Mouse (Mus musculus) olfactory bulb, adult 2 months (tissue): Measurements from ENCODE around the gene Chrna4.

Experiments
- CTCF ChIP-seq: fragments of 200-500 bp; IDR thresholded peaks from 2 replicates; pipeline ENCODE4 v1.5.1; 2012; ENCODE audit warnings: low read depth, mild to moderate bottlenecking, low read length, moderate library complexity; ENCODE audit not compliant: insufficient read depth
- POLR2A ChIP-seq: fragments of 200-500 bp; IDR thresholded peaks from 2 replicates; pipeline ENCODE4 v1.6.1; 2012; ENCODE audit warnings: mild to moderate bottlenecking, low read depth, low read length, moderate library complexity; ENCODE audit not compliant: insufficient read depth

DNA sequence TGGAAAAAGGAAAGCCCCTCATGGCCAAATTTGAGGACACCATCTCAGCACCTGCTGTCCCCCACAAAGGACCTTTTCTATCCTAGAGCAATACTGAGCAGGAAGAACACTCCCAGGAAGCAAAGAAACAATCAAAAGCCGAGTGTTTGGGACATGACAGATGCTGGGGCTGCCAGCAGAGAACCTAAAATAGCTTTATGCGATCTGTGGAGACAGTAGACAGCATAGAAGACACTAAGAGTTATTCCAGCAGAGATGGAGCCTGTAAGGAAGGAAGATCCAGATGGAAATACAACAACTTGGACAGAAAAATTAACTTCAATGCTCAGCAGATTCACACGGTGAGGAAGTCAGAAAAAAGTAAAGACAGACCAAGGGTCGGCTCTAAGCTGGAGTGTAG lies 22.5 kb upstream of the Chrna4 start:
- TF ChIP-seq POLR2A (no peak), CTCF (no peak)
